Mouse (Mus musculus) urinary bladder, postnatal 14 days (tissue): ENCODE measurements at regions not wholly inside any gene's neighbourhood (a gene's known extent, or its start where the extent isn't known, plus 50 kb on each side); places are given as distances from the start of the nearest gene placed in this dataset.
"Not testable (repeated sequence)": the region's sequence is repeated elsewhere in the genome, so short reads cannot be mapped to it uniquely, and the experiment has no call there.

Source experiments
- DNase-seq: peaks from one replicate; pipeline ENCODE4 v3.0.0; 2021; ENCODE audit warnings: low spot score

DNA sequence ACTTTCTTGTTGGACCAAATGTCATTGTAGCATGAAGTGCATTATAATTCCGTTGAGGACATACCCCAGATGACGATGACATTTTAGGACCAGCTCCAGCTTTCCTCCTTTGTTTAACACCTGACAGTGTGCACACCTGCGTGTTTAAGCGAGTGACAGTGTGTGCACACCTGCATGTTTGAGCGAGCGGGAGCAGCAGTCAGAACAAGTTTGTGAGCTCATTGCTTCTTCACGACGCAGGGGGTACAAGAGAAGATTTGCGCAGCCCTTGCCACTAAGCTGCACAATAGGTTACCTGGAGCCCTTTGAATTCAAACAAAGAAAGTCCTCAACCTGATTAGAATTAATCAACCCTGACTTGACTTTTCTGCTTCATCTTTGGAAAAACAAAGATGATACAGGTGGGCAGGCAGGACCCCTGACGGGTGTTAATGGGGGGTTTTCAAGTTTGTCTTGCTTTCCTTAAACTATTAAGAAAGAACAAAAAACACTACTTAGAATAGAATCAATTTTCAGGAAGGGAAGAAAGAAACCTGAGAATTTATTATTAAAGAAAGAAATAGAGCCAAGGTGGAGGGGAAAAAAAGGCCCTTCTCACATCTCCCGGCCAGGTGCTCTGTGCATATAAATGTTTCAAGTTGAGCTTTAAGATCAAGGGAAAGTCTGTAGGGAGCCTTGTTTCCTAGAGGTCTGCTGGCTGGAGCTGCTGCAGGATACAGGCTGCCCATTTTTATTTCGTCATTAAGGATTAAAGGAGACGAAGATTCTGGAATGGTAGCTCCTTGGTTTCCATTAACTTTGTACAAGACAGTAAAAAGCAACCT is 144.8 kb upstream of the Ttc29 start:
- DNase-seq: no peak

DNA sequence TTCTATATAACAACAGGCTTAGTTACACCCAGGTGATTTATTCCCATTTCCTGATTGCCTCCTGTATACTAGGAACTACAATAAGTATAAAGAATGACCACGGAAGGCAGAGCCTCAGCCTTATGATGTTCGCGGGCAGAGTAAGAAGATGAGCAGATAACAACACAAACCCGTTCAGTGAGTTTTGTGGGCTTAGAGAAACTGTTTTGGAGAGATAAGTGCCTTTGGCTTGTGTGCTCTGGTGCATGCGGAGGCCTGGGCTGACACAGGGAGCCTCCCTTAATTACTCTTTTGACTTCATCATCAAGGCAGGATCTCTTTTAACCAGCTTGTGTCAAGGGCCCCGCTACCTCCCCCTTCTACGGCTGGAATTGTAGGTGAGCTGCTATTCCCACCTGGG is 139.3 kb upstream of the Ttc29 start:
- DNase-seq: no peak

DNA sequence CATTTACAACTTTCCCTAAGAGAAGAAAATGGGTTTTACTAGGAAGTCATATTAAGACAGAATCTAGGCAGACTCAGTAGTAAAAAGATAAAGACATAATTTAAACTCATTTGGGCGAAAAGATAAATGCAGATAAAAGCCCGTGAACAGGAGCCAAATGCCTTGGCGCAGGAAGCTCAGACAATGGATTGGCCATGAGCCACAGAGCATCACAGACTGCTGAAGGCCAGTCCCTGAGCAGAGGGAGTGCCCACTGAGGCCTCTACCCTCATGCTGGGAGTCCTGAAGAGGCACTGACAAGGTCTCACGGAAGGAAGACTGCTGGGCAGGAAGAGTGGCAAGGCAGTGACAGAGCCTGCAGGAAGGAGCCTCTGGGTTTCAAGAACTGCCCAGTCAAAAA is 136.0 kb upstream of the Ttc29 start:
- DNase-seq: peak; percentile 27

DNA sequence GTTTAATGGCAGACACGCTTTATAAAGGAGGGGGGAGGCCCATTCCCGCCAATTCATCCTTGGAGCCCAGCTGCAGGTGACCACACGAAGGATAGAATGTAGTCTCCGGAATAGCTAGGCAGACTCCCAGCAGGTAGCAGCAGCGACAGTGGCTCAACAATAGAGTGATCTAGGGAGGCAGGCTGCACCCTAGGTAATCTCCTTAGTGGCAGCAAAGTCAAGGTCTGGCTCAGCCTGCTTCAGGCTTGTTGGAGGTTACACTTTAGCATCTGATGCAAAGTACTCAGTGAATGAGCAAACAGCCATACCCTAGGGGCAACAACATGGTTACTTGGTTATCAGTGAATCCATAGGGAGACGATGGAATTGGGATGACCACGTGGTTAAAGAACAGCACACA is 131.7 kb upstream of the Ttc29 start:
- not testable (repeated sequence) for DNase-seq

DNA sequence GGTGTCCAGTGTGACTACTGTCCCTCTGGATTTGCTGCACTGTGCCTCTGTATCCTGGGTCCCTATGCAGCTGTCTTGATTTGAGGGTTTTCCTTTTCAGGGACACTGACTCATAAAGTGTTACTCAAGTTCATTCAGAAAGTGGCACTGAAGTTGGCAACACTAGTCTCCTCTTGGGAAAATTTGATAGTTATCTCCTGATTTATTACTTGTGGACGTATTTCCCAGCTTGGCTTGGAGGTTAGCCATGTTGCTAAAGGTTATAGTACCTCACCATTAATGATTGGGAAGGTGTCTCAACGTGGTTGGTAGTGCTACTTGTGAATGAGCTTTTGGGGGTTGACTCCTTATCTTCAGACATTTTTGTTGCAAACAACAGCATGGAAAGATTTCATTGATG is 130.1 kb upstream of the Ttc29 start:
- DNase-seq: no peak

DNA sequence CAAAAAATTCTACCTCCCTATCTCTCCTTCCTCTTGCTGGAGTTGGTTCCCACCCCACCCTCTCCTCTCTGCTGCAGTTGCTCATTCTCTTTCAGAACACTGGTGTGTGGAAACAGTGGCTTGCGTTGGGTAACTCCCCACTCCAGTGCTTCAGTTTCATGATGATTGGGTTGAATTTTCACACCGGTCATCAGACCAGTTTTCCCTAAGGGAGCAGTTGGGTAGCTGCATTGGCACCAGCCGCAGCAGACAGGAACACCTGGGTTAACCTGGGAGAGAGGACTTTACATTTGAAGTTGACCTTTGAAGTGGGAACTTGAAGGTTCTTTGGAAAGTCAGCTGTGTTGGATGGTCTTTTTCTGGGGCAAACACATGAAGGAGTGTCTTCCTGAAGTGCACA is 126.7 kb upstream of the Ttc29 start:
- no peak for DNase-seq

DNA sequence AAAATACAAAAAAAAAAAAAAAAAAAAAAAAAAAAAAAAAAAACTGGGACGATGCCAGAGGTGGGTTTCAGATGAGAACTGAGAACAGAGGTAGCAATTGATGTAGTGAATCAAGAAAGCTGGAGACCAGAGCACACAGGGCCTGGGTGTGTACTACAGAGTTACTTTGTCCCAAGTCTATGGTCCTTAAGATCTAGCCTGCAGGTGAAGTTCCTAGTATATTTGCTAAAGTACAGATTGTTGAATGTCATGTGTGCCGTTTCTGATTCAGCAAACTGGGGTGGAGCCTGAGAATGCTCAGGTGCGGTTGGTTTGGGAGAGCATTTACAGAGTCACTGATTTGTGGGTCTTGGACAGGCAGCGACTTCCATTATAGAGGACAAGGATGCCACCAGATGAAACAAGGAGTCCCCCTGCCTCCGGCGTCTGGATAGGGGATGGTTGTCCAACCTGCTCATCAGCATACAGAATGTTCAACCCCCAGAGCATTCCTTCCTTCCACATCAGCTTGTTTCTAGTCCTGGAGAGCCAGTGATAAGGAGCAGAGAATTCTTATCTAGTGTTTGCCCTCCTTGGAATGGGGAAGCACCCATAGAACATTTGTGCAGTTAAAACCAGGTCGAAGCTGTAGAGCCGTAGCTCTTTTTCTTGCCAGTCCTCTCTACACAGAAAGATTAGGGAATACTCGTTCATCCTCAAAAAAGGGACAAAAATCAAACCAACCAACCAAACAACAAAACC is 122.5 kb upstream of the Ttc29 start:
- DNase-seq: peak; percentile 8

DNA sequence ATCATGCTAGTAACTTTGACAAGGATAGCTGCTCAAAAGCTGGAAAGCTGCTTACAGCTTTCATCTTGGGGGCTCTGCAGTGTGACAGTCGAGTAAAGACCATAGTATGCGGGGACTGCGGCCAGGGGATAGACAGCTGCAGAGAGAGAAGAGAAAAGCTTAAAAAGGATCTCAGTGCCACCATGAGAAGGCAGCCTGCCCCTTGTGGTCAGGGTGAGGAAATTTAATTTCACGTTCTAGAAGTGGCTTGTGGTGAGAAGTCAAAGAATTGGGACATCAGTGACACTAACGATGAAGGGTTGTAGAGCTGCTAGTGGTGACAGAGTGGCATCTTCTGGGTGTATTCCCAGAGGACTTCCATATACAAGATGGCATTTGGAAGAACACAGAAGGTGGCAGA is 116.7 kb upstream of the Ttc29 start:
- DNase-seq: no peak

DNA sequence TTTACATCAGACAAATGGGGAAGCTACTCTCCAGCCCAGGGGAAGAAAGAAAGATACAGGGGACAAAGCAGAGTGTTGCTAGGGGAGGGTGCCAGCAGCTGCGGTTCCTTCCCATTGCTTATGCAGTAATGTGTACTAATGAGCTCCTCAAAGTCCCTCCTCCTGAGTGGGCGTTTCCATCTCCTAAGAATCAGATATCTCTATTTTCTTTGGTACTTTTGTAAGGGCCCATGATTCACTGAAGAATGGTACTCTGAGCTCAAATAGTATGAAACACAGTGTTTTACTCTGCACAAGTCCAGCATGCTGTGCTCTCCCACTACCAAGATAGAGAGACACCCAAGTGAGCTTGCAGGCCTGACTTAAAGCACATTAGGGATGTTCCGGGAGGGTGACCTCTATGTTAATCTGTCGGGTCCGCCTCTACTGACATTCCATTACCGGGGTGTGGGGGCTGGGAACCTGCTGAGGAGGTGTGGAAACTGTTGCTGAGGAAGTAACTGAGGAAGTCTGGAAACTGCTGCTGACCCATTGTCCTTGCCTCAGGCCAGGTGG is 114.8 kb upstream of the Ttc29 start:
- no peak for DNase-seq

DNA sequence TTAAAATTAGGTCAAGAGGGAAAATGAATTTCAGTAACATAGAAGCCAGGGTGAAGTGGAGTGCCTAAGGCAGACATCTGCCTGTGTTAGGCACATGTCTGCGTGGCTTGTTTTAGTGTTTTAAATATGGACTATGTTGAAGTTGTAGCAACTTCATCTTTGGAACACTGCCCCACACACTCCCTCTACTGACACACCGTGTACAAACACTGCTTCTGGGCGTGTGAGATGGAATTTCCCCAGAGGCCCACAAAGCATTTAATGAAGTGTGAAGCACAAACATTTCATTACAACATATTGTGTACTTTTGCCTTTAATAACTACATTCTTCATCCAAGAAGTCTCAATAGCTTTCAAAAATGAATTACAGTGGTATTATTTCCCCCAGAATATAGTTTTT is 114.0 kb upstream of the Ttc29 start:
- no peak for DNase-seq

DNA sequence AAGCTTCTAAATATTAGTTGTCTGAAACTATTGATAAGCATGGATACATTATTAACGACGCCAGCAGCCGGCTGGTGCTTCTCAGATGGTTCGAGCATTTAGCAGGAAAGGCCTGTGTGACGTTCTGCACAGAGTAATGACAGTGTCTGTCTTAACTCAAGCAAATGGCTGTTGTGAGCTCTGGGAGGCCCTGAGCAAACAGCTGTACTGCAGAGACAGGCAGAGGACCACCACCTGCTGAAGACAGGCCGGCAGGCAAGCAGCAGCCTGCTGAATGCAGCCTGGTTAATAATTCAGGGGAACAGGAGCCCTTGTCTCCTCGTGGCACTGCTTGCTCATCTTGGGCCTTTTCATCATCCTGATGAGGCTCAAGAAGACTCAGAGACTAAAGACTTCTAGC is 105.8 kb upstream of the Ttc29 start:
- no peak for DNase-seq

DNA sequence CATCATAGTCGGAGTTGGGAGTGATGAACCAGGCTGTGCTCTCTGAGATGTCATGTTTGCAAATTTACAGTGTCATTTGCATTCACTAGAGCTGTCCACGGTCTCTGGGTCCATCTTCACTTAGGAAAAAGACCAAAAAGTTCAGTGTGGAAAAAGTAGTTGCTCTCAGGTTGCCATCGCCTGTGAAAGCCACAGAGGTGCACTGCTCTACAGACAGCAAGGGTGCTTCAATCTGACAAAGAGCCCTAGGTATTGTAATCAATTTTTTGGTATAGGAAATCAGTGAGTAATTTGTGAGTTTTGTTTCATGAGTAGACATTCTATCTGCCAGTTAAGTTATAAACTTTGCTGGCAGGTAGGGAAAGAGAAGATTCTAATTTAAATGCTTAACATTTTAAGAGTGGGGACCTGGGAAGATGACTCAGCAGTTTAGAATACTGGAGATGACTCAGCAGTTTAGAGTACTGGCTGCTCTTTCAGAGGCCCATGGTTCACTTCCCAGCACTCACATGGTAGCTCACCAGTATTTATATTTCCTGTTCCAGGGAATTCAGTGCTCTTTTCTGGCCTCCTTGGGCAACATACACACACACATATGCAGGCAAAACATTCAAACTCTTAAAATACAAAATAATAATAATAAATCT is 103.0 kb upstream of the Ttc29 start:
- no peak for DNase-seq

DNA sequence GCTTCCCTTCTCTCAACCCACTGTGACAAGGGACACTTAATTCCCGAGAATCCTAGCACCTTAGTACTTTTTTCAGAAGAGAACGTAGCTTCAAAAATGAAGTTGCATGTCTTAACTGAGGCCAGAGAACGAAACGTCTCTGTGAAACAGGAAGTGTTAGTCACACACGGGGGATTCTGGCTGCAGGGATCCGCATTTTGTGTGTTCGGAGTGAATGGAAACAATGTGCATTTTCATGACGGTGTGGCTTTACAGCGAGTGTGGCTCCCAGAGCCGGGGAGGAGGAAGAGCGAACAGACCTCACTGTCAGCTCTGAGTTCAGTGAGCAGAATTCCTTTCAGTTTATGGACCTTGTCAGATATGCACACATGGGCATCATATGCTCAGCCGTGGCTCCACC is 100.0 kb upstream of the Ttc29 start:
- no peak for DNase-seq

DNA sequence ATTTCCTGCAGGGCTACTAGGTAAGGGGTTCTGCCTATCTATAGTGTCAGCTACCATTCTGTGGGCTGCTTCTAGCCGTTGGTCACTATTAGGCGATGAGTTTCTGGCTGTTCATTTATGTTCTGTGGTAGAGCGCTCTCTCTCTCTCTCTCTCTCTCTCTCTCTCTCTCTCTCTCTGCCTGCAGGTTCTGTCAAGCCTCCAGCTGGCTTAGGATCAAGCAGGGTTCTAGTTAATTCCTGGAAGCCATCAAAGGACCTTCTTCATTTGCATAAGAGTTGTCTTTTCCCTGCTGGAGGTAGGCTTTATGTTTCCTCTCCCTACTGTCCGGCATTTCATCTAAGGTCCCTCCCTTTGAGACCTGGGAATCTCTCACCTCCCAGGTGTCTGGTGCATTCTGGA is 98.6 kb upstream of the Ttc29 start:
- DNase-seq: no peak

DNA sequence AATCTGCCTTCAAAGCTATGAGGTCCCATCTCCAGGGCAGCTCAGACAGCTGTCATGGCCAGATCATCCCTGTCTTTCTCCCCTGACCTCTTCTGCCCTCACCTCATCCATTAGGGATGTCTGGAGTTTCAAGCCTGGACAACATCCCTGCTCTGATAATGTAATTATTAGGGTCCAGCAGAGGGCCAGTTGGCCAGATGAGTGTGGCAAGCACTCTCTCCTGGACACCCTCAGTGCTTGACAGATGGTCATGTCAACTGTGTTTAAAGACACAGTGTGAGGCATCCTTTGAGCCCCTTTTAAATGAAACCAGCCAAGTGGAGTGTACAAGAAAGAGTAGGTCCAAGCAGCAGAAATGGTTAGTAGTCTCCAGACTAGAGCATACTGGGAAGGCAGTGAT is 95.9 kb upstream of the Ttc29 start:
- no peak for DNase-seq

DNA sequence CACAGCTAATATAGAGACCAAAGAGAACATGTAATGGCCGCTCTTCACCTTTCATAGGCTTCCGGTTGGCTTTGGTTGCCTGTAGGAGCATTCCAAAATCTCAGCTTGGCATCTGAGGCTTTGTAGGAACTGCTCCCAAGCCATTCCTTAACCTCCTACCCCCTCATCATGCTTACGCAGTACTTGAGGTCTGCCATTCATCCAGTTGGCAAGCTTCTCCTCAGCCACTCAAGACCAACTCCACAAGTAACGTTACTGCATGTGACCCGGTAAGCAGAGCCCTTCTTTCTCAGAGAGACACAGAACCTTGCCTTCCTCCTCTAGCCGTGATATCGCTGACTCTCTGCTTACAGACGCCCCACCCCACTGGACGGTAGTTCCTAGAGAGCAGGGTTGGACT is 94.6 kb upstream of the Ttc29 start:
- no peak for DNase-seq

DNA sequence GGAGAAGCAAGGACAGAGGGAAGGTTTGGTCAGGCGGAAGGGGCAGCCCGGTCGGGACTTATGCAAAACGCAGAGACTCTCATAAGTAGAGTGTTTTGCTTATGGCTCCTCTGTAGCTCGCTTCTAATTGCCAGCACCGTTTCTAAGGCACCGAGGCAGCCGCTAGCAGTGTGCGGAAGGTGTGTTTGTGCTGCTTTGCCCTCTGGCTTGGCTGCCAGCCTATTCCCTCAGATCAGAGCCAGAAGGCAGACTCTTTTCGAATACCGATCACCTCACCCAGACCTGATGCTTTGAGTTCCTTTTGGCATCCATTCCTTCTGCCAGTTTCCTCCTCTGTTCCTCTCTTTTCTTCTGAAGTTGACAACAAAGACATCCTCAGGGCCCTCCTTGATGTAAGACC is 93.4 kb upstream of the Ttc29 start:
- no peak for DNase-seq

DNA sequence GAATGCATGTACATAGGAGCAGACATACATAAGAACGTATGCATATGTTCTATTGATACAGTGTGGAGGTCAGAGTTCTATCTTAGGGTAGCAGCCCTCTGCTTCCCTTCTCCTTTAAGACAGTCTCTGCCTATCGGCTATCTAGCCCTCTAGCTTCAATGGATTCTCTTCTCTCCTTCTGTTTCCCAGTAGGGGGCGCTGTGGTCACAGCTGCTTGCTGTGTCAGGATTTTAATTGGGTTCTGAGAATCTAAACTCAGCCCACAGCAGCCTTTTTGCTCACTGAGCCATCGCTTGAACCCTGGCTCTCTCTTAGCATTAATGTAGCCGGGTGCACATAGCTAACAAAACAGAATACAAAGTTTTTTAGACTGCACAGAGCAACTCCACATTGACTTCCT is 88.8 kb upstream of the Ttc29 start:
- no peak for DNase-seq

DNA sequence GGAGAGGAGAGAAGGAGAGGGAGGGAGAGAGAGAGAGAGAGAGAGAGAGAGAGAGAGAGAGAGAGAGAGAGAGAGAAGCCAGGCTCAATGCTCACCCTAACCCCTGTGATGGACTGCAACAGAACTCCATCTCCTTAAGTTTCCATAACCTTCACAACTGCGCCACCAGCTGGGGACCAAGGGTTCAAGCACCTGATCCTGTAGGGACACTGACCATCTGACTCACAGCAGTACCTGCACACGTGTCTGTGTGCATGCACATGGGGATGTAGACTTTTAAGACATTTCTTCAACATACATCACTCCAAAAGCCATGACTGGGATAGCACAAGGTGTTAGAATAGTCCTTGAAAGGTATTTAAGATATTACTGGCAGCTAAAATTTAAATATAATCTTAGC is 85.2 kb upstream of the Ttc29 start:
- DNase-seq: peak; percentile 44

DNA sequence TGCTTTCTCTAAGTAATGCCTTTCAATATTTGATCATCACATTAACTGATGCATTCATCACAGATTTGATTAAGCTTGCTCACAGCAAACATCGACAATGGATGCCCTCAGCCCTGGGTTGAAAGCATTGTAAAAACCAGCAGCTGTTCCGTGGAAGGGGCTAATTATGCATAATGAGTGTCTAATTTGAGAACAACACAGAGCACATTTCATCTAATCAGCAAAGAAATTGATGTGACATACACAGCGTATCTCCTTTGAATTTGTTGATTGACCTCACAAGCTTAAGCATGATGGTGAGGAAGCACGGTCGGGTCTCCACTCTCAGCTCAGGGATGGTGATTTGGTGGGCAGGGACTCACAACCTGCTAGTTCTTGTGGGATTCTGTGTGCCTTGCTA is 84.0 kb upstream of the Ttc29 start:
- no peak for DNase-seq

DNA sequence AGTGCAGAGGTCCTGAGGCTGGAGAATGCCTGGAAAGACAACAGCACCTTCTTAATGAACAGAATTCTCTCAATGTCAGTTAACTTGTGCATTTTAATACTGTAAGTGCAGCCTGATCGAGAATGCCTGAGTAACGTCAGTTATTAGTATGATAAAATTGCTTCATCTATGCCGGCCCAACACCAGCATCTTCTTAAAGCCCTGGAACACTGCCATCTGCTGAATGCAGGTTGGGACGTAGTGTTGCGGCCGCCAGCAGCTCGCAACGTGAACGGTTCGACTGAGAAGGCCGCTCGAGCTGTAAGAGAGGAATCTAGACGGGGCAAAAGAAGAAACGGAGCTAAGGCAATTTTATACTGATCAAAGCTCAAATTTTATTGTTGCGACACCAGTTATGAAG is 73.6 kb upstream of the Ttc29 start:
- DNase-seq: not testable (repeated sequence)

DNA sequence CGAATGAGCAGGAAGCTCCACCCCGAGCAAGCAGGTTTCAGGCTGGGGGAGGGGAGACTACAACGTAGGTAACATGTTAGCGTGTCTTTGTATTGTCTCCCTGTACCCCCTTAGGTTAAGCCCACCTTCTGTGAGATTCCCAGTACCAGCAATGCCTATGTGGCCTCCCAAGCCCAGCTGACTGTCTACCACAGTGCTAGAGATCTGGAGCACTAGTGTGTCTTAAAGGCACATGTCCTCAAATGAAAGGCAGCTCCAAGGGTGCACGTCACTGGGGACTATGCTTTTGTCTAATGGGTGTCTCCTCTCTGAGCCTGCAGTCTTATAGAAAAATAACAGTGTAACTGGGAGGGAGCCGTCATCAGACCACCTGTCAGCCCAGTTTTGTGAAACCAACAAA is 65.9 kb upstream of the Ttc29 start:
- DNase-seq: no peak

DNA sequence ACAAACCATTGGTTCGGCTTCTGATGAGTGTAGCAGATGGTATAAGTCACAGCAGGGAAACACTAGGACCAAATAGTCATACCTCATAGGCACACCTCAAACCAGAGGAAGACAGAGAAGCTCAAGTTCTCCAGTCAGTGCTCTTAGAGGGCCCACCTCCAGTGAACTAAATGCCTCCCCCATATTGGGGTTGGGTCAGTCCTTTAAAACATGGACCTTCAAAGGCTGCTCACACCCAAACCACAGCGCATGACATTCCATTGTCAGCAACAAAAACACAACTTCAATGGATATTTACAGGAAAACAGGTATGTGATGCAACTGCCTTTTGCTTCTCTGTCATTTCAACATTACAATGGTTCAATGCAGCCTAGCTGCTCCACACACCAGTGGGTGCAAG is 65.1 kb upstream of the Ttc29 start:
- DNase-seq: no peak
